10 mouse cellular contexts compared by ENCODE assay signal in genomic region chr17:73251142-73251502, GRCm38 (mm10).
A peak's percentile ranks its signal among the peaks of the same experiment; 100 is the strongest.
DNase-seq lines count a peak whose midpoint lies in the region; ATAC-seq lines count a peak whose summit lies in the region.
"Had no signal": no experiment of that assay in that cellular context is flagged by ENCODE, and none has a peak within 500 bp of the region (broad histone marks: within the 10 kb centered on the region; RNA-seq: fewer than 3 reads in every experiment).

No protein-coding gene starts in this region.

- H3K9ac ChIP-seq in heart, embryonic 11.5 days (ENCODE audit: low read depth, low read length): no peak overlapping the region
- H3K9ac ChIP-seq in stomach, embryonic 15.5 days: no peak overlapping the region

- WGBS in heart, embryonic 11.5 days (ENCODE audit: insufficient replicate concordance): 59% methylated on average over 8 of the region's 8 CpGs
- 59% methylated on average over 8 of the region's 8 CpGs for WGBS in stomach, embryonic 15.5 days

- H3K4me1 ChIP-seq in heart, embryonic 11.5 days (ENCODE audit: control insufficient read depth, insufficient read depth, low read length): peaks cover 16% of the 10 kb centered on the region; the same call in 1 of the 2 replicates
- peaks cover 7% of the 10 kb centered on the region; the same call in 1 of the 2 replicates for H3K4me1 ChIP-seq in stomach, embryonic 15.5 days

- H3K4me3 ChIP-seq in heart, embryonic 11.5 days (ENCODE audit: low read depth, low read length): no peak overlapping the region
- H3K4me3 ChIP-seq in stomach, embryonic 15.5 days (replicated peaks): no peak overlapping the region

- ATAC-seq in heart, embryonic 11.5 days (replicated peaks; ENCODE audit: insufficient number of reproducible peaks, low FRiP score, low TSS enrichment): no peak; the same call in 1 of the 2 replicates
- peak; percentile 33 for ATAC-seq in common myeloid progenitor, adult 5-6 weeks (replicated peaks; ENCODE audit: low read depth, poor library complexity, severe bottlenecking)
- peak; percentile 20; the same call in 1 of the 2 replicates for ATAC-seq in stomach, embryonic 15.5 days (ENCODE audit: insufficient read depth, low FRiP score, low read depth)

- H3K27me3 ChIP-seq in heart, embryonic 11.5 days (ENCODE audit: control insufficient read depth, insufficient read depth, low read length): no peaks in the 10 kb centered on the region
- H3K27me3 ChIP-seq in stomach, embryonic 15.5 days (replicated peaks): no peaks in the 10 kb centered on the region

- H3K27ac ChIP-seq in heart, embryonic 11.5 days (ENCODE audit: low read depth, low read length): no peak overlapping the region; the same call in 1 of the 2 replicates
- H3K27ac ChIP-seq in stomach, embryonic 15.5 days: no peak overlapping the region

- DNase-seq in heart, postnatal 4 days: peak; percentile 26
- peak; percentile 63 for DNase-seq in testis, postnatal 10 days (ENCODE audit: low spot score)
- no peak for DNase-seq in testis, postnatal 14 days (ENCODE audit: low spot score)
- DNase-seq in gastrocnemius, adult 8-10 months (ENCODE audit: low spot score in 2 of 2): no peak
- DNase-seq in ovary, postnatal 36 days (ENCODE audit: low spot score): no peak
- DNase-seq: cerebellum, adult 11-12 months; right cerebral cortex, postnatal 25 days had no signal

- H3K4me2 ChIP-seq in heart, embryonic 11.5 days: no peak overlapping the region
- no peak overlapping the region for H3K4me2 ChIP-seq in stomach, embryonic 15.5 days

- no peaks in the 10 kb centered on the region for H3K9me3 ChIP-seq in heart, embryonic 11.5 days (replicated peaks; ENCODE audit: control insufficient read depth, low read length)
- H3K9me3 ChIP-seq in stomach, embryonic 15.5 days: no peaks in the 10 kb centered on the region

- no peaks in the 10 kb centered on the region for H3K36me3 ChIP-seq in heart, embryonic 11.5 days (ENCODE audit: control insufficient read depth, insufficient read depth, low read length)
- H3K36me3 ChIP-seq in stomach, embryonic 15.5 days: no peaks in the 10 kb centered on the region

Comparison
In these comparisons a context has a peak if more than half of its experiments do, and no peak if none do; other contexts are left out.
1. DNase-seq: peak in heart, postnatal 4 days (single experiment) and testis, postnatal 10 days (single experiment); none in testis, postnatal 14 days (single experiment), gastrocnemius, adult 8-10 months (0 of 2) and ovary, postnatal 36 days (single experiment).